Mouse (Mus musculus): ENCODE measurements around the gene Smim26. TPM values are rescaled to one million over a fixed set of nuclear protein-coding genes. Genes with fewer than 3 reads are reported as not detected.

Smim26 gene
- total and polyA plus RNA-seq, 2 experiments from 2014 or later, result 18.9 to 72.7 TPM

- Histone ChIP-seq H3K4me1 (ENCODE audit: insufficient read depth, low read length) (no peaks in the 10 kb centered on the region), H3K9ac (replicated peaks; ENCODE audit: low read length) (no peak overlapping the region), H3K27me3 (ENCODE audit: insufficient read depth, low read length) (no peaks in the 10 kb centered on the region), H3K36me3 (ENCODE audit: insufficient read depth, low read length) (no peaks in the 10 kb centered on the region), H3K4me2 (ENCODE audit: low read depth, low read length) (no peak overlapping the region), H3K9me3 (ENCODE audit: low read length) (no peaks in the 10 kb centered on the region), H3K27ac (no peak overlapping the region), H3K4me3 (ENCODE audit: low read length) (no peak overlapping the region)
- DNase-seq (ENCODE audit: low spot score), result peak; percentile 88
- ATAC-seq, result peak; percentile 75
- peak; percentile 98 for TF ChIP-seq CTCF (IDR thresholded peaks at IDR 0.05; ENCODE audit: low read depth)
- 16% methylated on average over 5 of the region's 5 CpGs for WGBS
Observed at GRCm38 (mm10) chr2:144635644-144636320, 41.9 kb downstream of the Smim26 start.

- Histone ChIP-seq H3K4me1 (ENCODE audit: insufficient read depth, low read length) (no peaks in the 10 kb centered on the region), H3K27ac (no peak overlapping the region), H3K27me3 (ENCODE audit: insufficient read depth, low read length) (no peaks in the 10 kb centered on the region), H3K36me3 (ENCODE audit: insufficient read depth, low read length) (no peaks in the 10 kb centered on the region), H3K9me3 (ENCODE audit: low read length) (no peaks in the 10 kb centered on the region), H3K4me2 (ENCODE audit: low read depth, low read length) (no peak overlapping the region), H3K9ac (replicated peaks; ENCODE audit: low read length) (no peak overlapping the region), H3K4me3 (ENCODE audit: low read length) (no peak overlapping the region)
- ATAC-seq (no peak), DNase-seq (ENCODE audit: low spot score) (no peak)
- no peak for TF ChIP-seq CTCF (IDR thresholded peaks at IDR 0.05; ENCODE audit: low read depth)
- WGBS, result 94% methylated on average over 4 of the region's 4 CpGs
Observed at GRCm38 (mm10) chr2:144637204-144637603, 43.4 kb downstream of the Smim26 start.

GRCm38 (mm10) chr2:144637671-144638395 lies 44.0 kb downstream of the Smim26 start:
- ATAC-seq (peak; percentile 22; the same call in 1 of the 2 replicates), DNase-seq (ENCODE audit: low spot score) (peak; percentile 47)
- no peaks in the 10 kb centered on the region for H3K9me3 ChIP-seq (ENCODE audit: low read length)
- H3K27me3 ChIP-seq (ENCODE audit: insufficient read depth, low read length), result no peaks in the 10 kb centered on the region
- 63% methylated on average over 11 of the region's 12 CpGs for WGBS
- H3K4me1 ChIP-seq (ENCODE audit: insufficient read depth, low read length), result no peaks in the 10 kb centered on the region
- no peak overlapping the region for H3K27ac ChIP-seq
- no peak overlapping the region for H3K4me2 ChIP-seq (ENCODE audit: low read depth, low read length)
- H3K36me3 ChIP-seq (ENCODE audit: insufficient read depth, low read length), result no peaks in the 10 kb centered on the region
- H3K4me3 ChIP-seq (ENCODE audit: low read length), result no peak overlapping the region
- H3K9ac ChIP-seq (replicated peaks; ENCODE audit: low read length), result no peak overlapping the region; the same call in 1 of the 2 replicates
- no peak for TF ChIP-seq CTCF (IDR thresholded peaks at IDR 0.05; ENCODE audit: low read depth)

GRCm38 (mm10) chr2:144638719-144639118 lies 44.9 kb downstream of the Smim26 start:
- no peak overlapping the region for H3K4me3 ChIP-seq (ENCODE audit: low read length)
- H3K27me3 ChIP-seq (ENCODE audit: insufficient read depth, low read length), result no peaks in the 10 kb centered on the region
- no peaks in the 10 kb centered on the region for H3K9me3 ChIP-seq (ENCODE audit: low read length)
- TF ChIP-seq CTCF (IDR thresholded peaks at IDR 0.05; ENCODE audit: low read depth), result peak; percentile 81
- DNase-seq (ENCODE audit: low spot score) (peak; percentile 72), ATAC-seq (no peak)
- no peak overlapping the region for H3K4me2 ChIP-seq (ENCODE audit: low read depth, low read length)
- H3K4me1 ChIP-seq (ENCODE audit: insufficient read depth, low read length), result no peaks in the 10 kb centered on the region
- no peak overlapping the region for H3K27ac ChIP-seq
- 55% methylated on average over 4 of the region's 4 CpGs for WGBS
- no peaks in the 10 kb centered on the region for H3K36me3 ChIP-seq (ENCODE audit: insufficient read depth, low read length)
- H3K9ac ChIP-seq (replicated peaks; ENCODE audit: low read length), result no peak overlapping the region

GRCm38 (mm10) chr2:144640101-144640500 lies 46.2 kb downstream of the Smim26 start:
- H3K36me3 ChIP-seq (ENCODE audit: insufficient read depth, low read length), result no peaks in the 10 kb centered on the region
- H3K4me2 ChIP-seq (ENCODE audit: low read depth, low read length), result no peak overlapping the region
- H3K27me3 ChIP-seq (ENCODE audit: insufficient read depth, low read length), result no peaks in the 10 kb centered on the region
- no peak overlapping the region for H3K27ac ChIP-seq
- H3K9ac ChIP-seq (replicated peaks; ENCODE audit: low read length), result no peak overlapping the region
- no peaks in the 10 kb centered on the region for H3K4me1 ChIP-seq (ENCODE audit: insufficient read depth, low read length)
- H3K4me3 ChIP-seq (ENCODE audit: low read length), result no peak overlapping the region
- no peaks in the 10 kb centered on the region for H3K9me3 ChIP-seq (ENCODE audit: low read length)
- ATAC-seq (no peak), DNase-seq (ENCODE audit: low spot score) (no peak)
- 74% methylated on average over 7 of the region's 7 CpGs for WGBS
- no peak for TF ChIP-seq CTCF (IDR thresholded peaks at IDR 0.05; ENCODE audit: low read depth)

GRCm38 (mm10) chr2:144641991-144642390 lies 48.1 kb downstream of the Smim26 start:
- no peak for TF ChIP-seq CTCF (IDR thresholded peaks at IDR 0.05; ENCODE audit: low read depth)
- ATAC-seq (no peak), DNase-seq (ENCODE audit: low spot score) (no peak)
- no peaks in the 10 kb centered on the region for H3K9me3 ChIP-seq (ENCODE audit: low read length)
- no peaks in the 10 kb centered on the region for H3K4me1 ChIP-seq (ENCODE audit: insufficient read depth, low read length)
- no peaks in the 10 kb centered on the region for H3K27me3 ChIP-seq (ENCODE audit: insufficient read depth, low read length)
- H3K4me2 ChIP-seq (ENCODE audit: low read depth, low read length), result no peak overlapping the region
- WGBS, result 80% methylated on average over 4 of the region's 4 CpGs
- H3K4me3 ChIP-seq (ENCODE audit: low read length), result no peak overlapping the region
- H3K27ac ChIP-seq, result no peak overlapping the region
- H3K36me3 ChIP-seq (ENCODE audit: insufficient read depth, low read length), result no peaks in the 10 kb centered on the region
- no peak overlapping the region for H3K9ac ChIP-seq (replicated peaks; ENCODE audit: low read length)

Small RNAs within 50 kb of the gene (microRNA-seq; reads per million reads assigned to microRNA genes)
- gene Gm24823, result 0 reads per million in 2 experiments

Other genes starting within 250 kb of the Smim26 start
- 22.7 and 23.5 TPM in 2 replicates for gene Kat14, start 225.1 kb upstream of the Smim26 start, total RNA-seq (2014; rRNA removed)
- 18.6 and 22.5 TPM in 2 replicates for gene Kat14, start 225.1 kb upstream of the Smim26 start, polyA plus RNA-seq (2015; fragmentation: Nextera tagmentation; extraction: Ambion mirVana)
- gene Pet117, start 225.1 kb upstream of the Smim26 start, total RNA-seq (2014; rRNA removed), result 2.4 TPM in 1 of 2 replicates, not detected in the other
- 2.8 and 3.1 TPM in 2 replicates for gene Pet117, start 225.1 kb upstream of the Smim26 start, polyA plus RNA-seq (2015; fragmentation: Nextera tagmentation; extraction: Ambion mirVana)
- 29.1 and 30.7 TPM in 2 replicates for gene Dzank1, start 66.6 kb upstream of the Smim26 start, total RNA-seq (2014; rRNA removed)
- gene Dzank1, start 66.6 kb upstream of the Smim26 start, polyA plus RNA-seq (2015; fragmentation: Nextera tagmentation; extraction: Ambion mirVana), result 22.7 and 24.2 TPM in 2 replicates
- 19.0 and 23.5 TPM in 2 replicates for gene Polr3f, start 66.3 kb upstream of the Smim26 start, total RNA-seq (2014; rRNA removed)
- gene Polr3f, start 66.3 kb upstream of the Smim26 start, polyA plus RNA-seq (2015; fragmentation: Nextera tagmentation; extraction: Ambion mirVana), result 24.9 and 25.7 TPM in 2 replicates
- 15.8 and 16.7 TPM in 2 replicates for gene Rbbp9, start 43.2 kb upstream of the Smim26 start, total RNA-seq (2014; rRNA removed)
- gene Rbbp9, start 43.2 kb upstream of the Smim26 start, polyA plus RNA-seq (2015; fragmentation: Nextera tagmentation; extraction: Ambion mirVana), result 35.2 and 38.2 TPM in 2 replicates
- 73.3 and 85.9 TPM in 2 replicates for gene Sec23b, start 37.8 kb upstream of the Smim26 start, total RNA-seq (2014; rRNA removed)
- 61.5 and 64.9 TPM in 2 replicates for gene Sec23b, start 37.8 kb upstream of the Smim26 start, polyA plus RNA-seq (2015; fragmentation: Nextera tagmentation; extraction: Ambion mirVana)
- 63.4 and 68.5 TPM in 2 replicates for gene Dtd1, start 5.8 kb downstream of the Smim26 start, total RNA-seq (2014; rRNA removed)
- gene Dtd1, start 5.8 kb downstream of the Smim26 start, polyA plus RNA-seq (2015; fragmentation: Nextera tagmentation; extraction: Ambion mirVana), result 172 and 173 TPM in 2 replicates
- gene Scp2d1, start 229.6 kb downstream of the Smim26 start, total RNA-seq (2014; rRNA removed), result not detected in 2 replicates
- gene Scp2d1, start 229.6 kb downstream of the Smim26 start, polyA plus RNA-seq (2015; fragmentation: Nextera tagmentation; extraction: Ambion mirVana), result not detected in 2 replicates

Data from hindbrain, postnatal 0 days (tissue).